Mouse (Mus musculus) erythroblast, embryonic 14.5 days (primary cell): Measurements from ENCODE around the gene Rbfox3.

ENCODE experiments used
- GATA1 ChIP-seq: IDR thresholded peaks from 2 replicates; pipeline ENCODE4 v1.6.1; 2012; ENCODE audit warnings: low read length, inconsistent platforms, mixed read lengths
- TAL1 ChIP-seq: IDR thresholded peaks from 3 replicates; pipeline ENCODE4 v1.6.1; 2012; ENCODE audit warnings: low read length, inconsistent platforms, mixed read lengths

GRCm38 (mm10) chr11:118610128-118610527, 301.3 kb downstream of the Rbfox3 start:
- TF ChIP-seq GATA1: no peak
- no peak for TF ChIP-seq TAL1
